Mouse (Mus musculus) inflammation-experienced regulatory T-cells, adult 6 months (primary cell): ENCODE data around the gene Ppp1r3f. TPM values are rescaled to one million over a fixed set of nuclear protein-coding genes. Genes with fewer than 3 reads are reported as not detected.

ENCODE experiments used
- ATAC-seq: one replicate; pipeline ENCODE4 v1.8.0; 2017
- polyA plus RNA-seq, 3 experiments: library from polyadenylated mRNA; unstranded; fragments of 100-300 nt; shearing (Covaris generic); gene quantifications; one replicate each; pipeline ENCODE4 v1.2.1; 2017

Ppp1r3f gene
- 1 to 10 TPM; 3.8 to 6.3 (median 5.2) TPM for polyA plus RNA-seq

DNA sequence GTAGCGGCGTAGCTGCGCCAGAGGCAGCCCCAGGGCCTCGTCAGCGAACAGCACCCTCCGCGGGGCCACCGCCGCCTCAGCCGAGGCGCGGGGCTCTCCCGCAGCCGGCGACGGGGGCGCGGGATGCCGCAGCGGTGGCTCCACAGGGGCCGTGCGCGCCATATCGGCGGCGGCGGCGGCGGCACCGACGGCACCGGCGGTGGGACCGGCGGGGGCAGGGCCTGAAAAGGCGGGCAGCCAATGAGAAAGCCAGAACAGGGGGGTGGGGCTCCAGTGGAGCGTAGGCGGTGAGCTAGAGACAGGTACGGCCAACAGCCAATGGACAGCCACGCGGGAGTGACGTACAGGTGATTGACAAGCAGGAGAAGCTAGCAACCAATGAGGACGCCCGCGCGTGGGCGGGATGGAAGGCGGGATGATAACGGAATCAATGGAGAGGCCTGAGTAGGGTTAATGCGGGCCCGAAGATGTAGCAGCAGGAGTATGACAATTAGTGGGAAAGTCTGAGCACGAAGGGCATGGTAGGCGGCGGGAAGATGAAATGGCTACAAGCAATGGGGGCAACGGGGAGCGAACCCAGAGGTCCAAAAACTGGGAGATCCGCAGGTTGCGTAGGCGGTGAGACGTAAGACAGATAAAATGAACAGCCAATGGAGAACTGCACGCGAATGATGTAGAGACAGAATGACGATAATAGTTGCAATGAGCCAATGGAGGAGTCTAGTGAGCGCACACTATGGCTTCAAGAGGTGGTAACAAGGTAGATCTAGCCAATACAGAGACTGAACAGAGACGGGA is at the start of gene Ppp1r3f:
Gene Ppp1r3f (minus strand): TSS at position 197 of the 798 bp plus-strand sequence.
- ATAC-seq, result peak; percentile 71

DNA sequence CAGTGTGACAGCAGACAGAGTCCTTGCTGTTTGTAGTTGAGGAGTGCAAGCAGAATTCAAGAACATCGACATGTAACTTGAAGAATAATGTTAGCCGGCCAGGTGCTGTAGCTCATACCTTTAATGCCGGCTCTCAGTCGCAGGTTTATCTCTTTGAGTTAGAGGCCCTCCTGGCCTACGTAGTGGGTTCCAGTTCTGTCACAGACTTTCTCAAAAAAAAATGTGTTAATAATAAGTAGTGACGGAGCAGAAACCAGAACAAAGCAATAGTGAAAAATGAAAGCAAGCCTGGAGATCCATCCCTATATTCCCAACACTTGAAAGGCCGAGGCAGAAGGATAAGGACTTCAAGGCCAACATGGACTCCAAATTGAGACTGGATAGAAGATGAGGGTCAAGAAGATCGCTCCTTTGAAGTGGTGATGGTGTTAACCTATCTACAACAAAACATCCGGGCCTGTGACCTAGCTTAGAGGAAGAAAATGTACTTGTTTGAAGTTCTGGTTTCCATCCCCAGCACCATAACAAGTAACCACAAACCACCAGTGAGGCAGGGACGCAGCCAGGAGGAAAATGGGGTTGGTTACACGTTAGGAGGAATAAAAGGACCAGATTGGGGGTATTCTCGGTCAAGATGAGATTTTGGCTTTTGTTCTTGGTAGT is 43.9 kb upstream of the Ppp1r3f start:
- ATAC-seq, result peak; percentile 92

DNA sequence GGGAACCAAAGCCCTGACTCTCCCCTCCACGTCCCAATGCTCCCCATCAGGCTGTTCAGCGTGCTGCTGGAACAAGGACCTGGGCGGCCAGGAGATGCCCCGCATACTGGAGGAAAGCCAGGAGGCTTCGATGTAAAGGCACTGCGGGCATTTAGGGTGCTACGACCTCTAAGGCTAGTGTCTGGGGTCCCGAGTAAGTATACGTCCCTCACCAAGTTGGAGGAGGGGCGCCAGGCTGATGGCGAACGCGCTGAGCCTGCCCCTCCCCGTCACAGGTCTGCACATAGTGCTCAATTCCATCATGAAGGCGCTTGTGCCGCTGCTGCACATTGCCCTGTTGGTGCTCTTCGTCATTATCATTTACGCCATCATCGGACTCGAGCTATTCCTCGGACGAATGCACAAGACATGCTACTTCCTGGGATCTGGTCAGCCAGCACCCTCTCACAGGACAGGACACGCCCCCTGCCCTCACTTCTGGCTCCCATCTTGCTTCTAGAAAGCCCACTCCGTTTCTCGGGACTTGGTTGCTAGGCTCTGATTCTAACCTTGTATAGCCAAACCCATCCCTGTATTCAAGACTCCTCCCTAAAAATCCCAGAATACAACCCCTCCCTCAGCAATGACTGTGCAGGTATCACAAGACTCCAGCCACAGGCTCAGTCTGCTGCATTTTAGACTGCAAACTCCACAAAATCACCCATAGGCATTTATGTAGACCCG is 36.6 kb upstream of the Ppp1r3f start:
- no peak for ATAC-seq

DNA sequence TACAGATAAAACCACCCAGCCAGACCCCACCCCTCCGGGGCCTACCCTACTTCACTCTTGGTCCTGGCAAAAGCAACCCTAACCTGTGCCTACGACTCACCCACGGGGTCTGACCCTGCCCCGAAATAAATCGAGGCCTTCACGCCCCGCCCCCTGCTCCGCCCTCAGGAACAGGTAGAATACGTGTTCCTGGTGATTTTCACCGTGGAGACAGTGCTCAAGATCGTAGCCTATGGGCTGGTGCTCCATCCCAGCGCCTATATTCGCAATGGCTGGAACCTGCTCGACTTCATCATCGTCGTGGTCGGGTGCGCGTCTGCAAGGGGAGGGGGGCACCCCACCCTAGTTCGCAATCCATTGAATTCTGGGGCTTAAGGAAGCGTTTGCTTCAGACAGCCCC is 36.0 kb upstream of the Ppp1r3f start:
- no peak for ATAC-seq

DNA sequence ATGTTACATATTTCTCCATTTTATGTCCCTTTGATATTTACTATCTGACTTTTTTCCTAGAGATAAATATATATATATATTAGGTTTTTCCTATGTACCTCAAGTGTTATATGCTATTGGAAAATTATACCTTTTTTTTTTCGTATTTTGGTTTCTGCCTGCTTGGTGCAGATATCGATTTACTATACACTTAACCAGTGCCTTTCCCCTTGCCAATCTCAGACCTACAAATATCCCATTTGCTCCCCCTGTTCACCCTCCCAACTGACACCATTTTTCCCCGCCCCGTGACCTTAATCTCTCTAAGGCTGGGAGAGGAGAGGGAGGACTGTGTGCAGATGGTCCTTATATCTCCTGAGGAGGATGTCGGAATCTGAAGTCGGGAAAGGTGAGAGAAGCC is 32.7 kb upstream of the Ppp1r3f start, which contains the start of gene Cacna1f:
Gene Cacna1f (plus strand): TSS at position 301 of the 400 bp plus-strand sequence.
- ATAC-seq, result no peak

DNA sequence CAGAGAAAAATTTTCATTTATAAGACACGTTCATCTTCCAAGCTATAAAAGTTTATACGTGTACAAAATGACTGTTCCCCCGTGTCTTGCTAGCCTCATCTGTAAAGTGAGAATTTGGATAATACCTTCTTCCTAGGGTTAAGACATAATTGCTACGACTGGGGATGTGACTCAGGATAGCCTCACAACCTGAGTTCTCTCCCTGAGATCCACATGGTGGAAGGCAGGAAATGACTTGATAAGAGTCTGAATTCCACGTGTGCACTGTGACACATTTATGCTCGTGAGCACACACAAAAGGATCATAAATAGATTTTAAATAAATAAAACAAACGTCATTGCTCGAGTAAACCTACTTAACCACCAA is 31.5 kb upstream of the Ppp1r3f start:
- ATAC-seq, result peak; percentile 43

DNA sequence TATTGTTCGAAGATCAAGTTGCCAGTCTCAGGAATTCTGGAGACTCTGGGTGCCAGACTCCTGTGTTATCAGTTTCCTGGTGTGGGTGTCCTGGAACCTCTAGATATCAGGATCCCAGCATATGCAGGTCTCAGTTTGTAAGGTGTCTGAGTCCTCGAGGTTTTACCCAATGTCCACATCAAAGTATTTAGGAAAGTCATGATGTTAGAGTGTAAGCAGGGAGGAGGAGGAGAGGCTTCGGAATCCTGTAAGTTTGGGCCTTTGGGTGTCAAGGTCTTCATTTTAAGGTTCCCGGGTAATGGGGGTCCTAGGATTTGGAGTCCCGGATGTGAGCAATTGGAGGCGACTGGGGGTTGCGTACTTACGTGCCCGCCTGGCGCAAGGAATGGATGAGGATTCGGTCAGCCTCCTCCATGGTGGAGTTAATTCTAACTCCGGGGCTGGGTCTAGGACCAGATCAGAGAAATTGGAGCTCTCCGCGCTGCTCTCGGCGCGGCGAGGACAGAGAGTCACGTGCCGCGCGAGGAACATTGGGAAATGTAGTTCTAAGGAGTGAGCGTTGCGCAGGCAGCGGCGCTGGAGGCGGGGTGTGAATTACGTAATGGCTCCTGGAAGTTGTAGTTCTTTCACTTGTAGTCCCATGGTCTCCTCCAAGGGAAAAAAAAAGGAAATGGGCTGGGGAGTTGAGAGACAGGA is 30.9 kb upstream of the Ppp1r3f start, which contains the start of gene Ccdc22:
Gene Ccdc22 (minus strand): TSS at position 639 of the 696 bp plus-strand sequence.
- peak; percentile 96 for ATAC-seq

DNA sequence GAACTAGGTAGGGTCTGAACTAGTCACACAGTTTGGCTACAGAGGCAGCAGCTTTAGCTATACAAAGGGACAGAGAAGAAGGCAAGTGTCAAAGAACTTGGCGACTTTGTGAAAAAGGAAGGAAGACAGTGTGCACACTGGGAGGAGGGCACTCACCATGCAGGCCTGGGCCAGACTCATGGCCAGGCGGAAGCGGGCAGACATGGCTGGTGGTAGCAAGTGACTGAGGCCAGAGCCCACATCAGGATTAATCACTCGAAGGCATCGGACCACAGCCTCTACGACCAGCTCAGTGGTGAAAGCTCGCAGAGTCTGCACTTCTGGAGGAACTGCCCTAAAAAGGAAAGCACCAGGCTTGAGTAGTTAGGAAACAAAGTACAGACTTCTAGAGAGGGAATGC is 29.9 kb upstream of the Ppp1r3f start:
- no peak for ATAC-seq

DNA sequence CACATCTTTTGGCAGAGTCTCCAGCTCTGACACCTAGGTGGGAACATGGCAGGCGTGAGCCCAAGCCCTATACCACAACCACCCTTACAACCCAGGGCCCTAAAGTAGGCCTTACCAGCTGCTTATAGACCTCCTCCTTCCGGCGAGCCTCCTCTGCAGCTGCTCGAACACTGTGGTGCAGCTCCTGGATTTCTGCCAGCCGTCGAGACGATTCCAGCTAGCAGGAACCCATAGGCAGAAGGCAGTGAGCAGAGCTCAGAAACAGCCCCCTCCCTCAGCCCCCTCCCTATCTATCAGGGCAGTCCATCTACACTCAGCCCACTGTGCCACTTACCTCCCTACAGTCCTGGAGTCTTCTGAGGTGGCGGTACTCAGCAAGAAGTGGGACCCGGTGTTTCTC is 21.3 kb upstream of the Ppp1r3f start:
- no peak for ATAC-seq

DNA sequence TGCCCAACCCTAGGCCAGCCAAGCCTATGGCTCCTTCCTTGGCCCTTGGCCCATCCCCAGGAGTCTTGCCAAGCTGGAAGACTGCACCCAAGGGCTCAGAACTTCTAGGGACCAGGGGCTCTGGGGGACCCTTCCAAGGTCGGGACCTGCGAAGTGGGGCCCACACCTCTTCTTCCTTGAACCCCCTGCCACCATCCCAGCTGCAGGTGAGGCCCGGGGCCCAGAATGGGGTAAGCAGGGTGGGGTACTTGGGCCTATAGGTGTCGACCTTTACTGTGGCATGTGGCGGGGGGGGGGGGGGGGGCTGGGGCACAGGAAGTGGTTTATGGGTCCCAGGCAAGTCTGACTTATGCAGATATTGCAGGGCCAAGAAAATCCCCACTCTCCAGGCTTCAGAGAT is 12.3 kb upstream of the Ppp1r3f start:
- peak; percentile 12 for ATAC-seq

DNA sequence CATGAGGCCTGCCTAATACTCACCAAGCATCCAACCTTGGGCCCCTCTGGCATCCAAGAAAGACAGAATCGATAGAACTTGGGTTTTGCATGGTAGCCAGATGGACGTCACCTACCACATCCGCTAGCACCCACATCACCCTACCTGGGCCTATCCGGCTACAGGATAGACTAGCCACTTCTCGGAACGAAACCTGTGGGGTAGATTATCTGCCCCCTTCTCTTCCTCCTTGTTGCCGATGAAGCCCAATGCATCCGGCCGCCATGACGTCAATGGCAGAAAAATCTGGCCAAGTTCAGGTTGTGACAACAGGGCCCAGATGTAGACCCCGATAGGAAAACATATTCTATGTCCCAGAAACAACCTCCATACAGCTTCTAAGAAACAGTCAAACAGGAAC is 9.8 kb upstream of the Ppp1r3f start:
- peak; percentile 75 for ATAC-seq

DNA sequence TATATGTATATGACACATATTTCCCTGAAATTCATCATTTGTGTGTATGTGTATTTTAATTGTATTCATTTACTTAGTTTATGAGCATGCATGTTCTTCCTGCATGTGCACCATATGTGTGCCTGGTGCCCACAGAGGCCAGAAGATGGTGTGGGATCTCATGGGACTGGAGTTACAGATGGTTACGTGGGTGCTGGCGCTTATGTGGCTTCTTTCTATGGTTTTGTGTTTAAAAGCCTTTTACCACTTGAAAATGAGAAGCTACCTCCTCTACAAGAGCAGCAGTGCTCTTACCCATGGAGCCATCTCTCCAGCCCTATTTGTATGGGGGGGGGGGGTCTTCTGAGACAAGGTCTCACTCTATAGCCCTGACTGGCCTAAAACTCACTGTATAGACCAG is 7.1 kb upstream of the Ppp1r3f start:
- ATAC-seq, result no peak

DNA sequence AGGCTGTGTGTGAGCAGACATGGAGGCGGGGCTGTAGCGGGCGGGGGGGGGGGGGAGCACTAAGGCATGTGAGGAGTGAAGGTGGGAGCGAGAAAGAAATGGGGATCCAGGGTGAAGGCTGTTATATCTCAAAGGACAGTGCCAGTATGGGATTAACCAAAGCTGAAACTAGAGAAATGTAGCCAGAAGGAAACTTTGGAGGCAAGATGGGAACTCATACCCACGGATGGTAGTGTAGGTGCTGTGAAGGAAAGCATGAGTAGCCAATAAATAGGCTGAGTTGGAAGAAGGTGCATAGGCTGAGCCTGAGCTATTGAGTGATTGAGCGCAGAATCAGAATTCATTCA is 775 bp upstream of the Ppp1r3f start:
- no peak for ATAC-seq

DNA sequence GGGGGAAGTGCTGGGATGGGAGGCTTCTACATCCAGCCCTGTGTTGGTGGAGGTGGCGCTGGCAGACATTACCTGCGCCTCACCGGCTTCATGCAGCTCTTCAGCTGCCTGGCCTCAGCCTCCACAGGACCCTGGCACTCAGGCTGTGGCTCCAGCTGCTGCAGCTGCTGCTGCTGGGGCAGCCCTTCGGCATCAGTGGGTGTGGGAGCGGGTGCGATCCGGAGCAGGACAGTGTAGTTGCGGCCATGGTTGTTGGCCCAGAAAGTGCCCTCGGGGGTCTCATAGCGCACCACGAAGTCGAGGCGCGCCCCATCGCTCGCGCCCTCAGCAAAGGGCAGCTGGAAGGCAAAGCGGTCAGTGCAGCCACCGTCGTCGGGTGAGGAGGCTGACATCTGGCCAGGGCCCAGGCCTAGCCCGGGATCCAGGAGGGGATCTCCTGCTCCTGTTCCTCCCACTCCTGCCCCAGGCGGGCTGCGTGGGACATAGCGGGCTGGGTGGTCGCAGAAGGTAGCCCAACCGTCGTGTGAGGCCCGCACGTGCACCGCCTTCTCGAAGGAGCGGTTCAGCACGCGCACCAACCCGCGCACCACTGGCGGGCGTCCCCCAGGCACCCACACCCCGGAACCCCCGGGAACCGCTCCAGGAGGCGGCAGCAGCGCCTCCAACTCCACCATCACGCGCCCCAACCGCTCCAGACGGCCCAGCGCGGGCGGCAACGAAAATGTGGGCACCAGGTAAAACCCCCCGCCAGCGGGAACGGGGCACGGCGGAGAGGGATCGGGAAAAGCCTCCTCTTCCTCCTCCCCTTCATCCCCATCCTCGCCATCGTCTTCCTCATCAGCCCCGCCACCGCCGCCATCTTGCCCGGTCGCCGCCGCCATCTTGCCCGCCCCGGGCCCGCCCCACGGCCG is 652 bp downstream of the Ppp1r3f start, which contains the start of gene Foxp3:
Gene Foxp3 (plus strand): TSS at position 469 of the 911 bp plus-strand sequence.
- ATAC-seq, result no peak

DNA sequence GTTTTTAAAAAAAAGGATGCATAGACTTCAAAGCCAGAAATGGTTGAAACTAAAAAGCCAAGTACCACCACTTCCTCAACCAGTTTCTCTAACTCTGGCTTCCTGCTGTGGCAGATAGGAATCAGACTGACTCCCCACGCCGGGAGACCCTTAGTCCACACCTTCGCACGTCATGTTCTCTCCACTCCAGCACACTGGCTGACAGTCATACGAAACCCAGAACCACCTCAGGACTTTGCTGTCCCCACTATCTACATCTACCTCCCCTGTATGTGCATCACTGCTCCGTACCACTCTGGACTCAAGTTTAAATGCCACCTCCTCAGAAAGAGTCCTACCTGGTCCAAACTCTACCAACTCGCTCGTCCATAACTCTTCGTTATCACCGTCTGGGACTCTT is 1.6 kb downstream of the Ppp1r3f start:
- ATAC-seq, result peak; percentile 33

DNA sequence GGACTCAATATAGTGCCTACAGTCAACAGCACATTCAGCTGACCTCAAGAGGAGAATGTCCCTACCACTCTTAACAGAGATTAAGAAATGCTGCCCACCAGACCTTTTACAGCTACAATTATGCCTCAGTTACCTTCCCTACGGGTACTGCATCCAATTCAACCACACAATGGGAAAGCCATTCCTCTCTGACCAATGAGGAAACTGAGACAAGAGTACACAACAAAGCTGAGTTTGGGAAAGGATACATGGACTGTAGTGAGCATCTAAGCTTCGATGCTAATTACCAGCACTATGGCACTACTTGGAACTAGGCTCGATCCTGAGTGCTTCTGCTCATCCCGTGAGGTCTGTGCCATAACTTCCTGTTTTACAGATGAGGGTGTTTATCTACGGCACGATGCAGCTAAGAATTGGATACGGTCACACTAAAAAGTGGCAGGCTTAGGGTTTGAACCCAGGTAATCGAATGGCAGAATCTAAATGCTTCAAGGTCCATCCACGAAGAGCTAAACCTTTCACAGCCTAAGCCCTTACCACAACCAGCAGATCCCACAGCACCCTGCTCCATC is 2.4 kb downstream of the Ppp1r3f start:
- ATAC-seq, result no peak

DNA sequence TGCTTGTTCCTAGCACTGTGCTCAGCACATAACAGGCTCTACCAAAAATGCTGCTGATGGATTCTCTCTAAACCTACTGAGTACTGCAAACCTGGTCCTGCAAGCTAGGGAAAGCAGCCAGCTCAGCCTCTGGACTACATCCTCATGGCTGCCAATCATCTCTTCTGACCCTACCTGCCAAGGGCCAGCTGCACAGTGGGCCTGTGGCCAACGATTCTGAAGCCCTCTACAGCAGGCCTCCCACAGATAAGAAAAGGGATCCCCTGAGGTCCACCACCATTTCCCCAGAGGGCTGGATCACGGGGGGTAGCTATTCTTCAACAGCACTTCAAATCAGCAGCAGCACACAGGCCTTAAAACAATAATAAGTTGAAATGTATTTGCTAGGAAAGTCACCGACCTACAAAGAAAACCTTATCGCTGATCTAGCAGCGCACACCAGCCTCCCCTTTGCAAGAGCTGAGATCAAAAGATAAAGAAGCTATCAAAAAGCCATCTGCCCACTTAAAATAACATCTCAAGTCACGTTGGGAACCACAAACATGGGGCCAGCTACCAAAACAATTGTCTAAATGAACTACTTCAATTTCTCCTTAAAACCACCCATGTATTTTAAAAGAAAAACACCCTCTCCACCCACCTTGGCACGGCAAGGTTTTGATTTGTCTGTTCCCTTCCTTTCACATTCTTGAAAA is 3.5 kb downstream of the Ppp1r3f start:
- ATAC-seq, result peak; percentile 5

DNA sequence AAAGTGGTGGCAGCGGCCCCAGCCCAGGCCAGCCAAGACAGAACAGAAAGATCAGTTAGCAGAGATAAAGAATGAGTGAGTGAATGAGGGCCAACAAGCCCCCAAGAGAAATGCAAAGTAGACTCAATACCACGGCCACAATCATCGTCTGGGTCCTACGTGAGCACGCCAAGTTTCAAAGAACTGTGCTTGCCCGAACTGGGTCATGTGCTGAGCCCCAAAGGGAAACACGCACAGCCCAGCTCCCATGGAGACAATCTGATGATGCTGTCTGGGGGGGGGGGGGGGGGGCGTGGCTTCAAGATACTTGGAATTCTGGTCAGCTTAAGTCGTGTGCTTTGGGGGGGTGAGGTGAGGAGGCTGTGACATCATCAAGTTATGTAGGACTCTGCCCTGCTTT is 6.6 kb downstream of the Ppp1r3f start:
- ATAC-seq, result peak; percentile 27

DNA sequence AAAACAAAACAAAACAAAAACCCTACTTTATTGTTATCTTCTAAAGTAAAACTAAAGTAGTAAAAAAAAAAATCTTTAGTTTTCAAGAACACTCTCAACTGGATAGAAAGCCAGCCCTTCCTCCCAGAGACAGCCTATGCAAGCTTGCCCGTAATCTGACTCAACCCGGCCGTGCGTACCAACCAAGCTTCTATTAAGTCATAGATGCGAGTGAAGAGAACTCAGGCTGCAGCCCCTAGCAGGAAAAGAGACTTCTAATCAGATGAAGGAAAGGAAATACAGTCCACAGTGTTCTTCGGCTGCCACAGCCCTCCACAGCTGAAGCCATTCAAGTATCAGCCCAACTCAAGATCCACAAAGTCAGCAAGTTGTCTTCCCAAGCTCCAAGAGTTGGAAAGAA is 7.7 kb downstream of the Ppp1r3f start:
- ATAC-seq, result peak; percentile 61

DNA sequence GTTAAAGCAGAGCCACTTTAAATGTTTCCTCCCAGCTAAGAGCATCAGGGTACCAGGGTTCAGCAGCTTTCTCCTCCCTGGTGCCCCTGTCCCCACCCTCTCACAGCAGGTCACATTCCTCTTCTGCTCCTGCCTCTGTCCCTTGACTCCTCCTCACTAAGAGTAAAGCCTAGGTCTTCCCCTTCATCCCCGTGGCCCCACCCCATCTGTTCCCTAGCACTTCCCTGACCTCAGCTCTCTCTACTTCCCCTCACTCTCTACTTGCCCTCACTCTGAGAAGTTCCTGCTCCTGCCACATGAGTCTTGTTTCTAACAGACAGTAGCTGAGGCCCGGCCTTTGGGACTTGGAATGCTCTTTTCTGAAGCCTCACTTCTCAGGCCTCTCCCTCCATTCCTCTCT is 11.0 kb downstream of the Ppp1r3f start:
- no peak for ATAC-seq

DNA sequence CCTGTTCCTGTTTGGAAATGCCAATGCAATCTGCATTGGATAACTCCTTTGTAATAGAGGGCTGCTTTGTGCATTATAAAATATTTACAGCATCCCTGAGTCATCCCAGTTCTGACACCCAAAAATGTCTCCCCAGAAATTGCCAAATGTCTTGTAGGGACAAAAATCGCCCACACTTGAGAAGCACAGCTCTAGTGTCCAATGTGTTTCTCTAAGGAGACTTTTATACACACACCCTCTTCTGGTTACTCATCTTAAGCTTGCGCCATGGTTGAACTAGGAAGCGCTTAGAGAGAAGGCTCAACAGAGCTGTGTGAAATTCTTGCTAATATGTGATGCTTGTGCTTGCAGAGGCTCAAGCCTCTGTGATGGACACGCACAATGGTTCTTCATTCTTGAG is 20.6 kb downstream of the Ppp1r3f start:
- no peak for ATAC-seq
